Mouse (Mus musculus) left cerebral cortex, adult 2 months (tissue): ENCODE data around the gene Slc25a38. TPM values are rescaled to one million over a fixed set of nuclear protein-coding genes. Genes with fewer than 3 reads are reported as not detected.
A peak's percentile ranks its signal among the peaks of the same experiment; 100 is the strongest.

ENCODE experiments used
- DNase-seq, 2 experiments: peaks; one replicate each; pipeline ENCODE4 v3.0.0; 2021 to 2022; ENCODE audit warnings: low spot score in 2 of 2, mixed read lengths in 1 of 2; ENCODE audit errors: extremely low spot score in 1 of 2
- H3K27ac ChIP-seq: fragments of 200-600 bp; 2 replicates; pipeline ENCODE4 v1.8.1; 2022
- H3K4me3 ChIP-seq: fragments of 200-600 bp; 2 replicates; pipeline ENCODE4 v1.8.1; 2022
- CTCF ChIP-seq: fragments of 200-600 bp; IDR thresholded peaks from 2 replicates; pipeline ENCODE4 v1.8.1; 2022; ENCODE audit warnings: antibody characterized with exemption, mild to moderate bottlenecking, moderate library complexity
- intact Hi-C: fragments of 180-260 bp; cut with DNase I; formaldehyde crosslinking; loops from one replicate; pipeline ENCODE4 v1.15.1; 2025
- long read RNA-seq, 2 experiments: library from polyadenylated mRNA; stranded (forward); transcript quantifications; one replicate each; pipeline ENCODE4 v2.0.0; 2021; ENCODE audit warnings: borderline mapping rate in 2 of 2
- total RNA-seq, 2 experiments: library from RNA; stranded (reverse); gene quantifications; 2 replicates each; pipeline ENCODE4 v1.2.3; 2021

Gene Slc25a38
- 10 to 100 TPM; 24.3 to 24.9 TPM for total RNA-seq
- long read RNA-seq, experiment 1, transcript Slc25a38-201 (7 exons, 1,791 nt), result major isoform, 11 of 14 reads
- long read RNA-seq, experiment 1, partial matches to known transcripts, result 0 of 14 reads
- long read RNA-seq, experiment 1, other reads (novel, unspliced or antisense), result 3 of 14 reads
- long read RNA-seq, experiment 2, transcript Slc25a38-201 (7 exons, 1,791 nt), result major isoform, 13 of 18 reads
- long read RNA-seq, experiment 2, partial matches to known transcripts, result 0 of 18 reads
- long read RNA-seq, experiment 2, other reads (novel, unspliced or antisense), result 5 of 18 reads

GRCm38 (mm10) chr9:120110211-120111018, at the start of gene Slc25a38:
Slc25a38 (plus strand) TSS chr9:120110374.
- Histone ChIP-seq H3K27ac (peak within 1 kb of the TSS; percentile 99), H3K4me3 (peak within 1 kb of the TSS; percentile 100)
- intact Hi-C loops, result loop anchor here (1.0 kb wide), 1 partner anchor 17 kb away; the partner anchor contains the start of gene Rpsa
- peak; percentile 93 to 95 for DNase-seq
- peak; percentile 87 for TF ChIP-seq CTCF

- no peak for DNase-seq
- TF ChIP-seq CTCF, result no peak
- Histone ChIP-seq H3K27ac (no peak overlapping the region), H3K4me3 (no peak overlapping the region)
- intact Hi-C loops, result no loop called here
Measured at GRCm38 (mm10) chr9:120064317-120064716, 45.9 kb upstream of the Slc25a38 start.

GRCm38 (mm10) chr9:120067609-120068008, 42.6 kb upstream of the Slc25a38 start:
- H3K4me3 ChIP-seq, result 0 out of 2 replicates have a peak overlapping the region, but pooled peaks have one; percentile 14
- no peak overlapping the region; the same call in 1 of the 2 replicates for H3K27ac ChIP-seq
- DNase-seq, result no peak
- TF ChIP-seq CTCF, result no peak
- intact Hi-C loops, result no loop called here

- no peak for DNase-seq
- Histone ChIP-seq H3K4me3 (no peak overlapping the region), H3K27ac (no peak overlapping the region; the same call in 1 of the 2 replicates)
- TF ChIP-seq CTCF, result no peak
- intact Hi-C loops, result no loop called here
Measured at GRCm38 (mm10) chr9:120068047-120068446, 42.1 kb upstream of the Slc25a38 start.

GRCm38 (mm10) chr9:120069779-120070178, 40.4 kb upstream of the Slc25a38 start, which contains the start of gene Cx3cr1:
Cx3cr1 (minus strand) TSS chr9:120069879.
- Histone ChIP-seq H3K27ac (peak within 1 kb of the TSS; percentile 7; the same call in 1 of the 2 replicates), H3K4me3 (no peak within 1 kb of the TSS)
- no peak for DNase-seq
- intact Hi-C loops, result no loop called here
- no peak for TF ChIP-seq CTCF

GRCm38 (mm10) chr9:120071251-120071650, 38.9 kb upstream of the Slc25a38 start:
- no peak for TF ChIP-seq CTCF
- Histone ChIP-seq H3K27ac (no peak overlapping the region), H3K4me3 (no peak overlapping the region)
- no peak for DNase-seq
- intact Hi-C loops, result no loop called here

- no peak overlapping the region for H3K4me3 ChIP-seq
- H3K27ac ChIP-seq, result no peak overlapping the region
- DNase-seq, result peak; percentile 67 to 83
- intact Hi-C loops, result loop anchor here (1.0 to 2.0 kb wide), 2 partner anchors 26 to 46 kb away; no protein-coding TSS in a partner anchor
- peak; percentile 100 for TF ChIP-seq CTCF
Measured at GRCm38 (mm10) chr9:120073169-120073568, 37.0 kb upstream of the Slc25a38 start.

GRCm38 (mm10) chr9:120074516-120074915, 35.7 kb upstream of the Slc25a38 start:
- no peak for DNase-seq
- TF ChIP-seq CTCF, result no peak
- no peak overlapping the region for H3K27ac ChIP-seq
- intact Hi-C loops, result no loop called here
- no peak overlapping the region for H3K4me3 ChIP-seq

GRCm38 (mm10) chr9:120078241-120078640, 31.9 kb upstream of the Slc25a38 start:
- Histone ChIP-seq H3K4me3 (no peak overlapping the region), H3K27ac (no peak overlapping the region)
- DNase-seq, result no peak
- intact Hi-C loops, result no loop called here
- TF ChIP-seq CTCF, result no peak

- Histone ChIP-seq H3K27ac (no peak overlapping the region), H3K4me3 (no peak overlapping the region)
- intact Hi-C loops, result loop anchor here (5.0 kb wide), 1 partner anchor 128 kb away; no protein-coding TSS in a partner anchor
- no peak for TF ChIP-seq CTCF
- no peak for DNase-seq
Measured at GRCm38 (mm10) chr9:120079901-120080300, 30.3 kb upstream of the Slc25a38 start.

GRCm38 (mm10) chr9:120080546-120081108, 29.5 kb upstream of the Slc25a38 start:
- TF ChIP-seq CTCF, result peak; percentile 38
- peak; percentile 26 to 33 for DNase-seq
- intact Hi-C loops, result loop anchor here (5.0 kb wide), 1 partner anchor 128 kb away; no protein-coding TSS in a partner anchor

More at GRCm38 (mm10) chr9:120080546-120081108, 29.5 kb upstream of the Slc25a38 start:
- H3K27ac ChIP-seq, result no peak overlapping the region
- no peak overlapping the region for H3K4me3 ChIP-seq
